Mouse (Mus musculus) left cerebral cortex, adult 11 months (tissue): ENCODE data around the gene Slc35d2.

Experiments used
- DNase-seq: peaks from one replicate; pipeline ENCODE4 v3.0.0; 2022; ENCODE audit warnings: low spot score

Gene Slc35d2

DNA sequence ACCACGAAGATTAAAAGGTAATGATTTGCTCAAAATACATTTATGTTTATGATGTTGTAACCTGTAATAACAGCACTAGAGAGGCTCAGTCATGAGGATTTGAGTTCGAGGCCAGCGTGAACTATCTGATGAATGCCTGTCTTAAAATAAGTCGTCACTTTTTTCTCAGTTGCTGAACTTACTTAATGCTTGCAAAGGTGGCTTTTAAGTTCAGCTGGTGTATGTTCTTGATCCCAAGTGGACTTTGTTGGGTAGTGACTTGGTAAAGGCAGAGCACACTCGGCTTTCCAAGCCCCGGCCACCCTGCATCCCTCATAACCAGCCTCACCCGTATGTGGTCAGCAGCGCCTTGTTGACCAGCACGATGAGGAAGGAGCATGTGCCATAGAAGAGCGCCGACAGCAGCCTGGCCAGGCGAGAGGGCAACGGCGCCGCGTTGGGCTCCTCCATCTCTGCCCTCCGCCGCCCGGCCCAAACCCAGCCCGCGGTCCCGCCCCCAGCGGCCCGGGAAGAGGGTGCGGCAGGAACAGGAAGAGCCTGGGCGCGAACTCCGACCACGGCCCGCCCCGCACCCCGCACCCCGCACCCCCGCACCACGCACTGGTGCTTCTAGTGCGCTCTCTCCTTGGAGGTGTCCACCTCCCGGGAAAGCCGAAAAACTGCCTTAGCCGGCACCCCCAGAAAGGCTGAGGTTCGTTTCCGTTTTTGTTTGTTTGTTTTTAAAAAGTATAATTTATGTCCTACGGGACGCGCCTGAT is at the start of gene Slc35d2:
Gene Slc35d2, minus strand, starts transcription at position 511 of the 758 bp plus-strand sequence.
- DNase-seq = no peak

DNA sequence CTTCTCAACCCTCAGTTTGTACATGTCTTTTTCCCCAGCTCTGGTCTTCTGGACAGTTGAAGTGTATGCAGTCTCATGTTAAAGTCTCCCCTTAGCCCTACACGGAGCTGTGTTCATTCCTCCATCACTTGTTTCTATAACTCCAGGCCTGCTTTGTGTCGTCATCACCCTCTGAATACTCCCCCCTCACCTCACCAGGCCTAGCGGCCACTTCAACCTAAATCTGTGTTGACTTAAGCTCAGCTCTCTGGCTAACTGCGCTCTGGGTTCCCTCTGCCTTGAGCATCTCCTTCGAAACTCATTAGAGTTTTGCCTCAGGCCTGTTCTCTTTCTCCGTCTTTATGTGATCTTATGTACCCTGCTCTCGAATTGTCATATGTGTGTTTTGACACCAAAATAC is 48.8 kb upstream of the Slc35d2 start:
- no peak for DNase-seq

DNA sequence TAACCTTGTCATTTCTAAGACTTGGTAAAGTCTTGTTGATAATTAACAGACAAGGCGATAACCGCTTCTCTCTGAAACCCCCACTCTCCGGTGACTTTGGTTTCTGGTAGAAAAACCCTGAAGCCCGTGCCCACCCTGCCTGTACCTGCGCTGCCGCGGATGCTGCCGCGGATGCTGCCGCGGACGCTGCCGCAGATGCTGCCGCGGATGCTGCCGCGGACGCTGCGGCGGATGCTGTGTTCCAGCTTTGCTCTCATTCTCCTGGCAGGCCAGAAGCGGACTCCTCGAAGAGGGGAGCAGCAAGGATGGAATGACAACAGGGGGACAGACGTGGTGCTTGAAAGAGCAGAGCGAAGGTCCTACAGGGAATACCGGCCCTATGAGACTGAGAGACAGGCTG is 40.6 kb upstream of the Slc35d2 start:
- no peak for DNase-seq

DNA sequence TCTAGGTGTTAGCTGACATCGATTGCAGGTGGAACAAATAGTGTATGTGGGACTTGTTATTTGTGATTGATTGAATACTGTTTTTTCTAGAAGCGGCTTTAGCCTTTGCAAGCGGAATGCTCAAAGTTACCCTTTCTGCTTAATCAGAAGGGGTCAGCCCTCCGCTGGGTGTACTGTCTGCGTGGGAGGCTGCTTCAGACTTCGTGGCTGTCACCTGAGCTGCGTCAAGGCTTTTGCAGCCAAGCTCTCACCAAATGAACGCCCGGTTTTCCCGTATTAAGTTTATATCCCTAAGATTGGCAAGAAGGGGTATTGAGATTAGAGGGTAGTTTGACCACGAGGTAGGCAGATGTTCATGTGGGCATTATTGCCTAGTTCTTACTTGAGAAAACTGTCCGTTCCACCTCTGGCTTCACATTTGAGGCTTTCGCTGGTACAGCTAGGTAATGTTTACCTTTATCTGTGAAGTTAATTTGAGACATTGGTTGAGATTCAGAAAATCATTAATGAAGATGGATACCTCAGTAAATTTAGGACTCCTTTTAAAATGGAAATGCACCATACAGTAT is 34.1 kb upstream of the Slc35d2 start:
- no peak for DNase-seq

DNA sequence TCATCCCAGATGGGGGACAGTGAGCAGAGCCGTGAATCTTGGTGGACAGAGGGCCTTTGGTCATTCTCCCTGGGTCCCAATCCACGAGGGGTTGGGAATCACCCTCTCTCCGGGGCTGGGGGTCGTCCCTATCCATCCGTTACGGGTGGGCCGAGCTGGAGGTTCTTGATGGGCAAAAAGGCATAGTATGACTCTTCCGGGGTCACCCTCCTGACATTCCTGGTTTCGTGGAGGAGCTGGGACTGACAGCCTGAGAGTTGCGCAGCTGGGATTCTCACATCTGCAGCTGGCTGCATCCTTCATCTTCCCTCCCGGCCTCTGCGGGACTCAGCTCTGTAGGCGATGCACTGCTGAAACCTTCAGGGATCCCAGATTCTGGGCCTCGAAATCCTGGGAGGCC is 33.5 kb upstream of the Slc35d2 start:
- no peak for DNase-seq

DNA sequence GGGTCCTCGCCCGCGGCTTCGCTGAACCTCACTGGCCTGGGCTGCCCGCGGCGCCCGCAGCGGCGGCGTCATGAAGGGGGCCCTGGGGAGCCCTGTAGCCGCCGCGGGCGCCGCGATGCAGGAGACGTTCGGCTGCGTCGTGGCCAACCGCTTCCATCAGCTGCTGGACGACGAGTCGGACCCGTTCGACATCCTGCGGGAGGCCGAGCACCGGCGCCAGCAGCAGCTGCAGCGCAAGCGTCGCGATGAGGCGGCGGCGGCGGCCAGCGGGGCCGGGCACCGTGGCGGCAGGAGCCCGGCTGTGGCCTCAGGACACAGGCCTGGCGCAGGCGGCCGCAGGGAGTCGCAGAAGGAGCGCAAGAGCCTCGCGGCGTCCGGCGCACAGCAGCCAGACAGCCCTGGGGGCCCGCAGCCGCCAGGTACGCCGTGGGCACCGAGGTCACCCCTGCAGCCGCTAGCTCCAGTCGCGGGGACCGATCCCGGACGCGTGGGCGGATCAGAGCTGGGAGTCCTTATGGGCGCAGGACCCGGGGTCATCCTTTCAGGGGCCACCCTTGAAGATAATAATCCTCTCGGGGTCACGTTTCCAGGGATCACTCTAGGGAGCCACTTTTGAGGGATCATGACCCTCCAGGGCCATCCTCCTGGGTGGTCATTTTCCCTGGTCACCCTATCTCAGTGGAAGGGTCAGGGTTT is 32.9 kb upstream of the Slc35d2 start:
- DNase-seq = peak; percentile 40

DNA sequence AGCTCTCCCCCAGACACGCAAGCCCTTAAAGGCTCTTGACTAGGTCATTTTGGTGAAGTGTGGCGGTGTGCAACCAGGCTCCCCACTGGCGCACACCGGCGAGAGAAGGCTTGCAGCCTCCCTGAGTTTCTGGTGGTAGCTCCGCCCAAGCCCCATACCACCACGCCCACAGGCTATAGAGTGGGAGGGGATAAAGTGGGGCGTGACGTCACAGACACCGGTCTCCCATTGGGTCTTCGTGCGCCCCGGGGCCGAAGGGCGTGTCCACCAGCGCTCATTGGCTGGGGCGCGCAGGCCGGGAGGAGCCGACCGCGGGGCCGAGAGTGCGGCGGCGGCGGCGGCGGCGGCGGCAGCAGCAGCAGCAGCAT is 32.4 kb upstream of the Slc35d2 start, which contains the start of gene Habp4:
Gene Habp4, plus strand, starts transcription at position 277 of the 368 bp plus-strand sequence.
- DNase-seq = peak; percentile 99

DNA sequence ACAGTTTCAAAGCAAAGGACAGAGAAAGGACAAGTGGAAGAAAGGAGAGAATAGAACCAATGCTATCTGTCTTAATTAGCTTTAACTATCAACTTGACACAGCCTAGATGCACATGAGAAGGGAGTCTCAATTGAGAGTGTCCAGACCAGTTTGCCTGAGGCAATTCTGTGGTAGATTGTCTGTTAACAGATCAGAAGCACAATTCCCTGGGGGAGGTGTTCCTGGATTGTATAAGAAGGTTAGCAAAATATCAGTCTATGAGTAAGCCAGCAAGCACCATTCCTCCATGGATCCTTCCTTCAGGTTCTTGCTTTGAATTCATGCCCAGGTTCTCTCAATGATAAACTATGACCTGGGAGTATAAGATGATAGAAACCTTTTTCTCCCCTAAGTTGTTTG is 27.8 kb upstream of the Slc35d2 start:
- no peak for DNase-seq

DNA sequence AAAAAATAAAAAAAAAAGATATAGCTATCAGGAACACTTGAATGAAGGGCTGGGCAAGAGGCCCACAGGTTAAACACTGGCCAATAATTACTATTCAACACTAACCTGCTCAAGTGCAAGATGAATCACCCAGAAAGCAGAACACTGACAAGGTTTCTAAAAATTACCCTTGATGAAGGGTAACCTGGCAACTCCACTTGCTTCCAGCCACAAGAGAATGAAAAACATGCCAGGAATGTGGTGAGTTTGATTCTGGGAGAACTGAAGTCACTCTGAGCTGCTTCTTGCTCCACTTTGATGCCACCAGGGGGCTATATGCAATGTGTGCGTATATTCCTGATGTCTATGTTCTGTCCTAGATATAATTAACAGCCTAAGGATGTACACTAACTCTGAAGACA is 26.0 kb upstream of the Slc35d2 start:
- DNase-seq = no peak

DNA sequence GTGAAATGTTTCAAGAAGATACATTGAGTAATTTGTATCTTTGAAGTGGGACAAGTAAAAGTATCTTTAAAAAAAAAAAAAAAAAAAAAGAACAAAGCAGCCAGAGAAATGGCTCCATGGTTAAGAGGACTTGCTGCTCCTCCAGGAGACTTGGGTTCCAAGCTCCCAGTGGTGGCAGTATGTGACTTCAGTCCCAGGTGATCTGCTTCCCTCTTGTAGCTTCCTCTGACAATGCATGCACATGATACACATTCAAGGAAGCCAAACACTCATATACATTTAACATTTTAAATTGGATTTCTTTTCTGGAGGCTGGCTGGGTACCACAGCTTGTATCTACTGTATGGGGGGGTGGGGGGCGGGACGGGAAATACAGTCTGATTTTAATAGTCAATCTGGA is 25.5 kb upstream of the Slc35d2 start:
- DNase-seq = no peak

DNA sequence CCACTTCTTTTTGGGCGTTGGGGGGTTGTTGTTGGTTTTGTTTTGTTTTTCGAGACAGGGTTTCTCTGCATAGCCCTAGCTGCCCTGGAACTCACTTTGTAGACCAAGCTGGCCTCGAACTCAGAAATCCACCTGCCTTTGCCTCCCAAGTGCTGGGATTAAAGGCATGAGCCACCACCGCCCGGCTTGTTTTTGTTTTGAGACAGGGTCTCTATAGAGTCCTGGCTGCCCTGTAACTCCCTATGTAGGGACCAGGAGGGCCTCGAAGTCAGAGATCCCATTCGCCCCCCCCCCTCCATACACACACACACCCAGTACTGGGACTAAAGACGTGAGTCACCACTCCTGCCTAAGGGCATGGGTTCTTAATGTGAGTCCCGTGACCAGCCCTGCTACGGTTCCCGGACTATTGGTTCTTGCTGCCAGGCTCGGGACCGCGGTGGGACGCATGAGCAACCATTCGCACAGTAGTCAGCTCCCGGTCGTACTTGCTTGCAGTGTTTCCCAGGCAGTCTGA is 24.6 kb upstream of the Slc35d2 start:
- DNase-seq = no peak

DNA sequence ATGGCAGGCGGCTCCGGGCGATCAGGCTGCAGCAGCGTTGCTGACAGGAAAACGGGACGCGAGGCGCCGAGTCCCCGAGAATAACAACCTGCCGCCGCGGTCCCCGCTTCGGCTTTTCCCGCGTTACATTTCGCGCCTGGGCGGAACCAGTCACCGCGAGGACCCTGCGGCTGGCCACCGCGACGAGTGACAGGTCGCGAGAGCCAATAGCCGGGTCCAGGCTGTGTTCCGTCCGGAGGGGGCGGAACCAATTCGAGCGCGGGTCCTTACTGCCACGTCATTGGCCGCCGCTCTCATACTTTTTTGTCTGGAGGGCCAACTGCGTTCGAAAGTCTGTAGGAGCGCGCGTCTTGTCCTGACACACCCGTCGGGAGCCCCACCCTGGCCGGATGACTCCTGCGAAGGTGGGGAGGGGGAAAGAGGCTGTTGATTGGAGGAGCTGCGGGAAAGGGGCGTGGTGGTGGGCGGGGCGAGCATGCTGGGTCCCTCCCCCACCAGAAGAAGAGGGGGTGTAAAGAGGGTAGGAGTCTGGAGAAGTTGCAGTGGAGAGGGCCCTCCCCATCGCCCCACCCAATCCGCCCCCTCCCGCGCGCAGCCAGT is 24.0 kb upstream of the Slc35d2 start, which contains the start of gene Zfp367:
Gene Zfp367, minus strand, starts transcription at position 120 of the 600 bp plus-strand sequence.
- DNase-seq = peak; percentile 95

DNA sequence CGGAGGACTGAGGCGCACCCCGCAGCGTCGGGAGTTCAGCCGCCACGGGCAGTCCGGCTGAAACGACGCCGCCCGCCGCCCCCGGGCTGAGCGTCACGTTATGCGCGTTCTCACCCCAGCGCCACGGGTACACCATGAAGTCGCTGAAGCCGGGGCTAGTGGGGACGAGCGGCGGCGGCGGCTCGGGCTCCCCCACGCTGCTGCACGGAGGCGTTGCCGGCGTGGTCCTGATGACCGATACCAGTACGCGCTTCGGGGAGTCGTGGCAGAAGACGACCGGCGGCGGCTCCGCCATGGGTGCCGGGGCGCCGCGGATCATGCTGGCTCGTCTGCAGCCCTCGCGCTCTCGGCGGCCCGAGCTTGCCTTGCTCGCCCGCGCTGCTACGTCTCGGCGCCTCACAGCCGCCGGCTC is 23.5 kb upstream of the Slc35d2 start:
- no peak for DNase-seq

DNA sequence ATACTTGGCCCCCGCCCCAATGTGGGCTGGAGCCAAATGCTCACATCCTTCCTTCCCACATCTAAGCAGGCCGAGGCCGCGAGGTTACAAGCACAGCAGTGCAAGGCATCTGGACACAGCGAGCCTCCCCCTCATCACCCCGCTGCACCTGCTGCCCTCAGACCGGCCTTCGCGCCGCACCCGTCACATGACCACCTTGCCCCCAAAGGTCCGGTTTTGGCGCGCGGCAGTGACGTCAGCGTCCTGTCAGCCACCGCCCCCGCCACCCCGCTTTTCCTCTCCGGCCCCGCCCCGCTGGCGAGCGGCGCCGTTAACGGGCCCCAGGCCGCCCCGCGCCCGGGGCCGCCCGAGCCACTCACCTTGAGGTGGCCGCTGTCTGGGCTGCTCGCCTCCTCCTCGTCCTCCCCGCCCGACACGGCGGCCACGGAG is 23.1 kb upstream of the Slc35d2 start:
- peak; percentile 62 for DNase-seq

DNA sequence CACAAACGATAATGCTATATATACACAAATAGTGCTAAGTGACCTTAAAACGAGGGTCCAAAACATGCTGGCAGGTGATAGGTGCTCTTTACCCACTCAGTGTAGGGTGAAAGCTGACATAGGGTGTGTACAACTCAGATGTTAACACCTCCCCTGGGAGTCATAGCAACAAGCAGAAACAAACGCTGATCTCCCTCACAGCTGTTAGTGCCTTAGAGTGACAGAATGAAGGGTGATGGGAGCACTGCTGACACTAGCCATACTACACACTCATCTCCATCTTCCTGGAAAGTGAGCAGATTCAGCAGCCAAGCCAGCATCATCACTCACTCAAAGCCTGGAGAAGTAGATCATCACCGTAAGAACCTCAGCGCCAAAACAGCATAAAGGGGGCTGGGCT is 21.0 kb upstream of the Slc35d2 start:
- DNase-seq = no peak

DNA sequence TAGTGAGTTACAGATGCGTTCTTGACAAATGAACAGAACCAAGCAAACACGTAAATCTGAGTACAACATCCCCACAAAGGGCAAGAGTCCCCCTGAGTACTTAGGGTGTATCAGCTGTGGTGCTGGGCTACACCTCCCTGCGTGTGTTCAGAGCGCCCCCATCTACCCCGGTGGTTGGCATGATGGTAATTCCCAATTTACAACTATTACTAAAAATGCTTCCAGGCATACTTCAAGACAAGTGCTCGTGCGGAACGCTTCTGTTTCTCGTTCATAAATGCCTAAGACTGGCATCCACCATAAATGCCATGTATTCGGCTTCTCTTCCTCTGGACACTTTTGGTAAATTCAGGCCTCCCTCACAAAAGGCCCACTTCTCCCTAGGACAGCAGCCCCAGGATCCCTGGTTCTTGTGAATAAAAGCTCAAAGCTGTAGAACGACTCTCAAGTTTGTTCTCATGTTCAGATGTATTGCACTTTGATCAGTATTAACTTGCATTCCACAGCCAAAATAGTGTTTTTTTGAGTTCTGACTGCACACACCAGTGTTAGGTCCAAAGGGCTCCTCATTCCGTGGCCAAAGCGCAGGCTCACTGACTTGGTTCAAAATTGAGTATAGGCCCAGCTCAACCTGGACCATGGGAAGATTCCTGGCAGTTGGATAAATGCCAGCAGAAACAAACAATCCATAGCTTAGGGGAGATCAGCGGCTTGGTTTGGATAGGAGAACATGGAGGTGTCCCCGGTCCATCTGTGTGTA is 628 bp upstream of the Slc35d2 start:
- DNase-seq = no peak

DNA sequence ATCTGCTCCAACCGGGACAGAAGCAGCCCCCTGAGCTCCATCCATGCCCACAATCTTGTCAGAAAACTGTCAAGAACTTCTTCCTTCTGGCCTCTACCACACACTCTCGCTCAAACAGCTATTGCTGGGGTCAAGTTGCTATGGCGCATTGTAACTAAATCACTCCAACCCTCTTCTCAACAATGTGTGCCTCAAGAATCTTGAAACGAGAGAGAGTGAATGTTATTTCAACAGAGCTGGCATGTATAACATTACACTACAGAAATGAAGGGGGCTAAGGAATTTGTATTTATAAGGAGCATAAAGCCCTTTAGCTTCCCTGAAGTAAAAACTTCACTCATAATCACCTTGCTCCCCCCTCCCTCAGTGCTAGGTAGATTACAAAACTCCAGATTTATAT is 2.9 kb downstream of the Slc35d2 start:
- no peak for DNase-seq

DNA sequence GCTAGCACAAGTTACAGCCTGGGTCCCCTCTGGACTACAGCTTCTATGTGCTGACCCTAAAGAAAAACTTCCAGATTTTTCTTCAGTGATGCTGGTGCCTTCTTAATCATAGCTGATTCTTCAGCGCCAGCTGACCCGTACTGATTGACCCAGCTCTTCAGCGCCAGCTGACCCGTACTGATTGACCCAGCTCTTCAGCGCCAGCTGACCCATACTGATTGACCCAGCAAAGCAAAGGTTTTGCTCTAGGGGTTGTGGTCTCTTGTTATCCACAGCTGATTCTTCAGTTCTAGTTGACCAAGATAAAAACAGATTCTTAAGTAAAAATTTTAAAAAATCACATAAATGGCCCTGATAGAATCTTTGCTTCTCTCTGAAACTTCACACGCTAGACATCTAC is 4.3 kb downstream of the Slc35d2 start:
- DNase-seq = no peak

DNA sequence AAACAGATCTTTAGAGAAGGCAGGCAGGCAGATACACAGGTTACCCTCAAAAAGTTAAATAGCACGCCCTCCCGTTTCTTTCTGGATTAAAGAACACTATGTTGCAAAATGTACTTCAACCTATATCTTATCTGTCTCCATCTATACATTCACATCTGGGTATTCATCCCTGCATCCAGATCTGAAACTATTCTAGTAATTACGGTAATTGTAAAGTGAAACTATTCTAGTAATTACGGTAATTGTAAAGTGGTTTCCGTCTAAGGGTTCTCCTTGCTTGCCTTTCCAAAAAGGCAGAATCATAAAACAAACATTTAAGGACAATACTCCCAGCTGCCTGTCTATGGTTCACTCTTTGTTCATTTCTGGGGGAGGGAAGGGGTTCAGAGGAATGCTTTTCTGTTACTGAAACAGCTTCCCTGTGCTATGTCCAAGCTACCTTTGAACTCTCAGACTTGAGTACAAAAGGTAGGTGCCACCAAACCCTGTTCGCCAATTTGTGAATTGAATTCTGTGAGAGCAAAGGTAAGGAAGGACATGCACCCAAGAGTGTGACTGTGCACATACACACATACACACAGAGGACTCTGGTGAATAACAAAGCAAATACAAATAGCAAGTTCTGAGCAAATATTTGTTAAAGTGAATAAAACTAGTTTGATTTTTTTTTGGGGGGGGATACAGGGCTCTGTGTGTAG is 5.5 kb downstream of the Slc35d2 start:
- DNase-seq = no peak

DNA sequence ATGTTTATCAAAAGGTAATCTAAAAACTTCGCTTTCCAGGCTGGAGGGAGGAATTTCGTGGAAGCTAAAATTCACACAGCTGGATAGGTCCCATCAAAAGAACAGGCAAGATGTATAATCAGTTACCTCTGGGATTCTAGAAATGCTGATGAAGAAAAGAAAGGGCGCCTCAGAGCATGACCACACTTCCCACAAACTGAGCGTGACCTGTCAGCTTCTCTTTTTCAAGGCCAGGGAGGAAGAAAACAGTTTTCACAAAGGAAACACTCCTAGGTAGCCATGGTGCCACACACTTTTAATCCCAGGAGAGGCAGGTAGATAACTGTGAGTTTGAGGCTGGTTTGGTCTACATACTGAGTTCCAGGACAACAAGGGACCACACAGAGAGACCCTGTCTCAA is 8.4 kb downstream of the Slc35d2 start:
- DNase-seq = no peak

DNA sequence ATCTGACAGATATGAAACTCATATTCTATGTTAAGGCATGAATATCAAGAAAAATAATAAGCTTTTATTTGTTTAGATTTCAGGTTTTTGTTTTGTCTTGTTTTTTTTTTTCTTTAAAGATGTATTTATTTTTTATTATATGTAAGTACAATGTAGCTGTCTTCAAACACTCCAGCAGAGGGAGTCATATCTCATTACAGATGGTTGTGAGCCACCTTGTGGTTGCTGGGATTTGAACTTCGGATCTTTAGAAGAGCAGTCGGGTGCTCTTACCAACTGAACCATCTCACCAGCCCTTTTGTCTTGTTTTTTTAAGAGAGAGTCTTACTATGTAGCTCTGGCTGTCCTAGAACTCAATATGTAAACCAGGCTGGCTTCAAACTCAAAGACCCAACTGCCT is 11.7 kb downstream of the Slc35d2 start:
- DNase-seq = no peak
